Mouse (Mus musculus) gastrocnemius, postnatal 25 days (tissue): ENCODE measurements around the gene Parp14. TPM values are rescaled to one million over a fixed set of nuclear protein-coding genes. Genes with fewer than 3 reads are reported as not detected.
"Not testable (repeated sequence)": the region's sequence is repeated elsewhere in the genome, so short reads cannot be mapped to it uniquely, and the experiment has no call there.

Experiments used
- DNase-seq: peaks from one replicate; pipeline ENCODE4 v3.0.0; 2022
- long read RNA-seq, 2 experiments: library from polyadenylated mRNA; stranded (forward); transcript quantifications; one replicate each; pipeline ENCODE4 v2.0.0; 2021
- total RNA-seq, 2 experiments: library from RNA; stranded (reverse); gene quantifications; 1 replicate in 1 of 2; 2 replicates in 1 of 2; pipeline ENCODE4 v1.2.3; 2021

Parp14 gene
- total RNA-seq = 1 to 10 TPM; 3.2 to 3.3 TPM
- long read RNA-seq, experiment 1, partial matches to known transcripts = 0 of 2 reads
- long read RNA-seq, experiment 1, other reads (novel, unspliced or antisense) = 2 of 2 reads
- long read RNA-seq, experiment 2, partial matches to known transcripts = 2 of 4 reads
- long read RNA-seq, experiment 2, other reads (novel, unspliced or antisense) = 2 of 4 reads

DNA sequence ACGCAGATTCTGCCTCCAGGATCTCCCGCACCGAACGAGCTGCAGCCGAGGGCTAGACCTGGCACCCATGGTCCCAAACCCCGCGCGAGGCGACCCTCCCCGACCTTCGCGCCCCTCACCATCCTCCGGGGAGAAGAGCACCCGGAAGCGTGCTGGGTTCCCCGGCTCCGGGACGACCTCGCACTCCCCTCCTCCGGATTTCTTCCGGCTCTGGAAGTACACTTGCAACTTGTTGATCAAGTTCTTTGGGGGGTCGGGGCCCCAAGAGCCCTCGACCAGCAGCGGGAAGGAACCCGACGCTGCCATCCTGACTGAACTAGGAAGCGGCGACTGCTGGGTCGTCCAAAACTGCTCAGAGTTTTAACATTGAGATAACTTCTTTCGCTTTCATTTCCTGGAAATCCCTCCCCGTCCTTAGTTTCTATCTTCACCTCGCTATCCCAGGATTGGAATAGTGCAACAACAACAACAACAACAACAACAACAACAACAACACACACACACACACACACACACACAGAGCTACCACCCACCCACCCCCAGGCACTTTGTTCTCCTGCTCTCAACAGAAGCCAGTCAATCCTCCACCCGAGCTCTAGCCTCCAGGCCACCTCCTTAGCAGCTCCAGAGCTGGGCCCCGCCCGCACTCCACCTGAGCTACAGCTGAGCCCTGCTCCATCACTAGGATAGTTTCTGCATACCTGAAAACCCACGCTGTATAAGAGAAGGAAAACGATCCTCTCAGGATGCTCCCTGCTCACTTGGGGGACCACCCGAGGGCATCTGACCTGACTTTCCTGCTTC is at the start of gene Parp14:
Gene Parp14 (minus strand): TSS at position 497 of the 804 bp plus-strand sequence.
- DNase-seq = no peak

DNA sequence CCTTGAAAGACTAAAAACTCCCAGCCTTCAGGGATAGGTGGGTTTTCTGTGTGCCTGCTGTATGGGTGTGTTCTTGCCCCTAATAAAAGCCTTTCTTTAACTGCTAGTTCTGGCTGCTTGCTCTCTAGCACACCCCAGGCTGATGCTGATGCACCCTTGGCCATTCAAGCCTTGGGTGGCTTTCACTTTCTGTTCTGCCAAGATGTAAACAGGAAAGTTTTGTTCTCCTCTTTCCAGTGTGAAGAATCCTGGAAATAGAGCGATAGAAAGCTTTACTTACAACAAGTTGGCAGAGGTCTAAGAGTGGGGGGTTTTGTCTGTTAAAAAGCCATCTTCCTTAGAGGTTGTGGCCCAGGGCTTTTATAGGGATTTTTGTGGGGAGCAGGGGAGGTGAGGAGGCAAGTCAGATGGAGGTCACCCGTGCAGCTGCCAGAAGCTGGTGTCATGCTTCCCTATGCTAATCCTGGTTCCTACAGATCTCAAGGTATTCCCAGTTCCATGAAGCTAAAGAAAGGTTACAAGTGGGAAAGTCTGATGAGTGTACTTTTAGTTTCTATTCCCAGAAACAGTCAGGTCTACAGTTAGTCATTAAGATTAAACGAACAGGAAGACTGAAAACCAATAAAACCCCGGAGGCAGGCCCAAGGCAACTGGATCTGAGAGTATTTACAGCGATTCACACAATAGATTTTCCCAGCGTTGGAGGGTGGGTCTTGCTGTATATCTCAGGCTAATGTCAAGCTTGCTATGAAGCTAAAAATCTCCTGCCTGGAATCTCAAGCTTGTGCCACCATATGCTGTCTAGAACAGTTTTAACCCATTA is 47.6 kb upstream of the Parp14 start:
- no peak for DNase-seq

DNA sequence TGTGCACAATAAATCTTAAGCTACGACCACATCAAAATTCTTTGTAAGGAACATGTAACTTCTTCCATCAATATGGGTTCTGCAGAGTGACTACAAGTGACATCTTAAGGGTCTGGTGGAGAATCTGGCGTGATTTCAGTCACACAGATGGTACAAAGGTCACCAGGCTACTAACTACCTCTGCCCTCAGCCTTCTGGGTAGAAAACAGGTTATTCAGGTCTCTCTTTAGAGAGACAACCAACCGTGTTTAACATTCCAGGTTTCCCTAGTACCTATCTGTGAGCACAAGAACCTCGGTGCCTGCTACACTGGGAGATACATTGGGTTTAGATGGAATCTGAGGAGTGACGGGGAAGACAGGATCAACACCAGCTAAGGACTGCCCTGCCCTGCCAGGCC is 43.0 kb upstream of the Parp14 start:
- no peak for DNase-seq

DNA sequence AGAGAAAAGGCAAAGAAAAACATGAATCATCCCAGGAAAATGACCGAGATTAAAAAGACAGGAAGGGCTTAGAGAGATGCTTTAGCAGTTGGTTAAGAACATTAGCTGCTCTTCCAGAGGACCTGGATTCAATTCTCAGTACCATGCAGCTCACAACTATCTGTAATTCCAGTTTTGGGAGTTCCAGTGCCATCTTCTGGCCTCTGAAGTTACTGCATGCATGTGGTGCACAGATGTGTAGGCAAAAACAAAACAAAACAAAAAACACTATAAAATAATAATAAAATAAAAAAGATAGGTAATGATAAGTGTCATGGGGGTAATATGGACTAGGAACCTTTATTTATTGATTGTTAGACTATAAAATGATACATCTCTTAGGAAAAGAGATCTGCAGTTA is 42.2 kb upstream of the Parp14 start:
- DNase-seq = no peak

DNA sequence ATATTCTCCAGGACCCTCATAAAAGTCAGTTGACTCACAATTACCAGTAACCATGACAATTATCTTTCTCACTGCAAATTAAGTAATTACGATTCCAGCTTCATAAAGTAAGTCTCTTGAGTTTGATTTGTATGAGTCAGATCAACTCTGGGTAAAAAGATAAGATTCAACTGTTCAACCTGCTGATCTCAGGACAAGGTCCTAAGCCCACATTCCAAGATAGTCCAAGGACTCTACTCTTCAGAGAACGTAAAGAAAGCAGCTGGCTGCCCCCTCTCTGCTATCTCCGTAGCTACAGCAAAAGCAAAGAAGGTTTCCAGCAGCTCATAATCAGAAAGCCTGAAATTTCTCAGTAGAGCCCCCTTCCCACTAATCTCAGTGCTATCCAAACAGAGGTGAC is 40.1 kb upstream of the Parp14 start:
- DNase-seq = no peak

DNA sequence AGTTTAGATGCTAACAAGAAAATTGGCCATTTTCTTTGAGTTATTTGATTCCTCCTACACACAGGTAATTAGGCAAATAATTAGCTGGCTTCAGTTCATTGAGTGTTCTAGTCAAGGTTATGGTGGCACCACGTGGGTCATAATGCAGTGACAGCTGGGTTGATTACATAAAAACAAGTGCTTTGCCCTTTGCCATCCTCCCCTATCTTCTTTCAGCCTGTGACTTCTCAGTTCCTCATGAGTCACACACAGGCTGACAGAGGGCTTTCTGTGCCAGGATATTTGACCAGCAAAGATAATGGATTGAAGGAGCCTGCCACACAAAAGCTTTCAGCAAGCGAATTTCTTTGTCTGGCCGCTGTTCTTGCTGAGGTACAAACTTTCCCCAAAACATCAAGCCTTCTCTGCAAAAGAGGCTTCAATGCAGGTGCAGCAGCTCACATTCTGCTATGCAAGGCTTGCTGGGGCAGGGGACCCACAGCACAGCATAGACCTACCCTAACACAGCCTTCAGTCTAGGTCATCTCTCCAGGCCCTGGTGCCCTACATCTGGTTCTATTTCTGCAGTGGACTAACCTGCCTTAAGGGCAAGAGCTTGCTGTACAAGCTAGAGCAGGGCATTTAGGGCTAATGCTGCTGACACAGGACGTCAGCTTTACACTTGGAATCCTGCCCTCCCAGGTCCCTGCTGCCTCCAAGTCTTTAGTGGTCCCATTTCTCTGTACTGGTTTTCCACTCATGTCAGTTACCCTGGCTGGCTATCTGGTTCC is 36.3 kb upstream of the Parp14 start:
- DNase-seq = peak; percentile 16

DNA sequence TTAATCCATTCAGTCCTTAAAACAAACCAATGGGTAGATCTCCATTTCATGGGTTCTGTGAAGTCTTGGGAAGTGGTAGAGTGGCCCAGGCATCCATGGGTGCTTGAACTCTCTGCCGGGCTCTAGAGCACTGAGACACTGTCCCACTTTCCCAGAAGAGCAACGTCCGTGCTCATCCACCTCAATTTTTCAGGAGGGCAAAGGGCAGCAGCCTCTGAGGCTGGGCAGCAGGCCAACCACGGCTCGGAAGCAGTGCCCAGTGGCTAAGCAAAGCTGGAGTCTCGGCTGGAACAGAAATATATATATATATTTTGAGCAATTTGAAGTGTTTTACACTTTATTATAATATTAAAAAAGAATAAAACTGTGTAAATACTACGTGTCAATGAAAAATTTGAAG is 35.5 kb upstream of the Parp14 start:
- no peak for DNase-seq

DNA sequence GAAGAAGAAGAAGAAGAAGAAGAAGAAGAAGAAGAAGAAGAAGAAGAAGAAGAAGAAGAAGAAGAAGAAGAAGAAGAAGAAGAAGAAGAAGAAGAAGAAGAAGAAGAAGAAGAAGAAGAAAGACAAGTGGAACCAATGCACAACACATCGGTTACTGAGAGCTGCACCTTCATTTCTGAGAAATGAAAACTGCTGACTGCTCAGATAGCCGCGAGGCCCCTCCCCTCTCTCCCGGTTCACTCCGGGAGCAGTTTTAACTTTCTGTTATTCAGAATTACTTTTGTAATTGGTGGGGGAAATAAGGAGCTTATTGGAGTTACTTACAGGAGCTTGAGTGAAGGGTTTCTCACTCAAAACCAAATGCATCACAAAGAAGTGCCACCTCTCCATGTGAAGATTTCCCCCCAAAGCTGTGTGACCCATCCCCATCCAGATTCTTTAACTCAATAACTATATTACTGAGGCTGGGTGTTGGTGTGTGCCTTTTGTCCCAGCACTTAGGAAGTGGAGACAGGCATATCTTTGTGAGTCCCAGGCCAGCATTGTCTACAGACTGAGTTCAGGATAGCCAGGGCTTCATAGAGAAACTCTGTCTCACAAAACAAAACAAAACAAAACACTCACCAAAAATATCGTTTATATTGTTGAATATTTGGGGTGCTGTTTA is 34.6 kb upstream of the Parp14 start:
- DNase-seq = no peak

DNA sequence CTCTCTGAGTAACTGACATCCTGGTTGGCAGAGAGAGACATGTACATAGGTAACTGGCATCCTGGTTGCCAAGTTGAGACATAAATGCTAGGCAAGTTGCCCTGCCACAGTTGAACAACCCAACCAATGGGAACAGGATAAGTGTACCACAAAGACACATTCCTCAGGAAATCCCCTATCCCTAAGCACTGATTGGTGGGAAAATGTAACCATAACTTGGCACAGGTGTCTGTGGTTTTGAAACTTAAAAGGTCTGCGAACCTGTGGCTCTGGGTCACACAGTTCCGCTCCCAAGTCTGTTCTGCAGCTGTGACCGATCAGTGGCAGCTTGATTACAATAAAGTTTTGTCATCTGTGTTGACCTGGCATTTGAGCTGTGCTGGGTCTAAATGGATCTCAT is 34.0 kb upstream of the Parp14 start:
- no peak for DNase-seq

DNA sequence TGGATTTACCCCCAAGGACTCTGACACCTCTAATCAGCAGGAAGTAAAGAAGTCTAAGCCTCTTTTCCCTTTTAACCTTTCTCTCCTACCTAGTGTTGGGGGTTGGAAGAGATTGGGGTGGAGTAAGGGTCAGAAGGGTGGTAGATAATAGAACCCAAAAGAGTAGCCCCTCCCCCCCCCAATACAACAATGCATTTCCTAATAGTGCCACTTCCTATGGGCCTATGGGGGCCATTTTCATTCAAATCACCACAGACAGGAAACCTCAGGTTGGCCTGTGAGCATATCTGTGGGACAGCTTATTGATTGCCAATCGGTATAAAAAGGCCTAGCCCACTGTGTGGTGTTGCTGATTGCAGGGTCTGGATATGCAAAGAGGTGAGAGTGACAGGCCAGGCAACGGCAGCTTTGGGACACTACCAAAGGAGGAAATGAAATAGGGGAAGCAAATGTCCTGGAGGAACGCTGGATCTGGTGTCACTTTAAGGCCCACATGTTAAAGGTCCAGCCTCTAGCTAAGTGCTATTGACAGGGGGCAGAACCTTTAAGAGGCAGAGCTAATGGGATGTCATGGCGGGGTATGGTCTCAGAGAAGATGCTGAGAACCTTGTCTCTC is 32.9 kb upstream of the Parp14 start:
- DNase-seq = no peak

DNA sequence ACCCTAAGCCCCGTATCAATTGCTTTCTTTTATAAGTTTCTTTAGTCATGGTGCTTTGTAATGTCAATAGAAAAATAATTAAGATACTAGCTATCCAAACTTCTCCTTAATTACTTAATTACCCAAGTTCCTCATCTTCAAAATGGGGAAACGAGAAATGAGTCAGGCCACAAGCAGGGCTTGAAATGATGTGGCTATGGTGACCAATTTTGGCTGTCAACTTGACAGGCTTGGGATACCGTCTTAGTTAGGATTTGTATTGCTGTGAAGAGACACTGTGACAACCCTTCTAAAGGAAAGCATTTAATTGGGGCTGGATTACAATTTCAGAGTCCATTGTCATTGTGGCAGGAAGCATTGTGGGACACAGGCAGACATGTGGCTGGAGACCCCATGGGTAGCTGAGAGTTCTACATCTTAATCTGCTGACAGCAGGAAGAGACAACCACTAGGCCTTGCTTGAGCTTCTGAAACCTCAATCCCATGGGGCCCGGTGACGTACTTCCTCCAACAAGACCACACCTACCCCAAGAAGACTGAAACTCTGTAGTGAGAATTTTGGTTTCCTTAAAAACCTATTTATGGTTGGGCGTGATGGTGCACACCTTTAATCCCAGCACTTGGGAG is 31.8 kb upstream of the Parp14 start:
- DNase-seq = no peak

DNA sequence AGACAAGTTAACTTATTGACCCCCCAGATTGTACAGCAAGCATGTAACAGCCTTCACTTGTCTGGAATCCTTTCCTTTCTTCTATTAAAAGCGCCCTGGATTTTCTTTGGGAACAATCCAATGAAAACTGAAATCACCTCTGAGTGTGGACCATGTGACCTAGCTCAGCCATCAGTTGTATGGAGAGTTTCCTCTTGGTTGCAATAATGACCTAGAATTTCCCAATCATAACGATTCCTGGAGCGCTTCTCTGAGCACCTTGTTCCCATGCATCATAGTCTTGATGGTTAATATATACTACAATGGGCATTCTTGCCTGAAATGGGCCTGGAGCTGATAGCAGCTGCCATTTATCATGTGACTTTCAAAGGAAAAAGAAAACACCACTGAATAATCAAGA is 29.2 kb upstream of the Parp14 start:
- no peak for DNase-seq

DNA sequence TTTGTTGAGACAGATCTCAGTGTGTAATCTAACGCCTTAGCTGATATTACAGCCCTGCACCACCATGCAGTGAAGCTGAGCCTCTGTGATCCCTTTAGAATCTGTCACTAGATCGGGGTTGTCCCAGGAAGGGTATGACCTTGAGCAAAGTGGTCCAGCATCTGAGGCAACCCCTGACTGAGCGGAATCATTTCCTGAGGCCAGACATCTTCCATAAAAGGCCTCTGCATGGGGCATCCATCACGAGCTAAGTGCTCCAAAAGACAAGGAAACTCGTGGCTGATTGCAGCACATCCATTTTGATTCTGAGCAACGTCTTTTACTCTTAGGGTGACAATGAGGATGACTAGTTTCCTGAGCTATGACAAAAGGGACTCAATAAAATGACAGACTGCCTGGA is 23.7 kb upstream of the Parp14 start:
- DNase-seq = no peak

DNA sequence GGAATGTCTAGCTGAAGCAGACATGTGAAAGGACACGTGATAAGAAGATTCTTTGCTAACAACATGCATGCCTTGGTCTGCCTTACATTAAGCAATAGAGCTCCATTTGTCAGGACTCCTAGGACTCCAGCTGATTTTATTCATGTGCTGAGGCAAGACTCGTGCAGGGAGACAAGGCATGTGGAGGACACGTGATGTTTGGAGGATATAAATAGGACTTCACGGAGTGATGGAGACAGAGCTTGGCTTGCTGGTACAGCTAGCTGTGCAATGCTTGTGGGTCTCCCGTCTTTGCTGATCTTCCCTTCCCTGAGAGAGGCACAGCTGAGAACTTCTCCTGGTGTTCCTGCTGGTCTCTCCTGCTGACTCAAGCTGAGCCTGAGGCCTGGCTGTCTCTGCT is 20.3 kb upstream of the Parp14 start:
- not testable (repeated sequence) for DNase-seq

DNA sequence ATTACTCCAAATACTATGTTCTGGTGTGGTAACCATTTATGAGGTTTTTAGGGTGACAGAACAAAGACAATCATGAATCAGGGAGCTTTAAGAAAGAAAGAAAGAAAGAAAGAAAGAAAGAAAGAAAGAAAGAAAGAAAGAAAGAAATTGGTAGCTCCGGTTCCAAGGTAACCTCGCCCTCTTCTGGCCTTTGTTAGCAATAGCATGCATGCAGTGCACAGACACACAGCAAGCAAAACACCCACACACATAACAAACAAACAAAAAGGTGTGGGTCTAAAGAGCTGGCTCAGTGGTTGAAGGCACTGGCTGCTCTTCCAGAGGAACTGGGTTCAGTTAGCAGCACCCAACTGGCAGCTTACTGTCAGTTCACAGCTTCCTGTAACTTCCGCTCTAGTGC is 19.3 kb upstream of the Parp14 start:
- no peak for DNase-seq

DNA sequence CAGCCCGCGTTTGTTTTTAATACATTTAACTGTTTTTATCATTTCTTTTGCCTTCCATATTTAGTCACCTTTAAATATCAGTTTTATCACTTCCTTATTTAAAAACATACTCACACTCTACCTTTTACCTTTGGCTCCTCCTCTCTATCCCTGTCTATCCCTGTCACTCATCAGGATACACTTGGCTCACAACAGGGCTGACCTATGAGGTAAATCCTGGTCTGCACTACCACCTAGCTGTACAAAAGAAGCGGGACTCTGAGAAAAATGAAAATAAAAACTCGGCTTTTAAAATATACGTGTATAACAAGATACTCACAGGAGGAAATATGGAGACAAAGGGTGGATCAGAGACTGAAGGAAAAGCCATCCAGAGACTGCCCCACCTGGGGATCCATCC is 17.6 kb upstream of the Parp14 start:
- DNase-seq = no peak

DNA sequence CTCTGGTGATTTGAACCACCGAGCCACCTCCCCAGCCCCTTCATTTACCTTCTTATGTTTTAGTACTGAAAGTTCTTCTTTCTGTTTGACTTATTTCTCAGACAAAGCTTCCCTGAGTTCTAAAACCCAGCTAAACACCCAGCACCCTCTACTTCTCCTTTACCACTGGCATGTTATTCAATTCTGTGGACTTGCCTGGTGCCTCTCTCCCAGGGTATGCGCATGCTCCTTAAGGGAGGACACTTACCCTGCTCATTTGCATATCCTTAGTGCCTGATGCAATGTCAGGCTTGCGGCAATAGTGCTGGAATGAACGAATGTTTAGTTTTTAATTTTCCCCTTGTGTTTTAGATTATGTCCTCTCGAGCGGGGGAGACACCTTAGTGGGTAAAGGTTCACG is 16.8 kb upstream of the Parp14 start:
- no peak for DNase-seq

DNA sequence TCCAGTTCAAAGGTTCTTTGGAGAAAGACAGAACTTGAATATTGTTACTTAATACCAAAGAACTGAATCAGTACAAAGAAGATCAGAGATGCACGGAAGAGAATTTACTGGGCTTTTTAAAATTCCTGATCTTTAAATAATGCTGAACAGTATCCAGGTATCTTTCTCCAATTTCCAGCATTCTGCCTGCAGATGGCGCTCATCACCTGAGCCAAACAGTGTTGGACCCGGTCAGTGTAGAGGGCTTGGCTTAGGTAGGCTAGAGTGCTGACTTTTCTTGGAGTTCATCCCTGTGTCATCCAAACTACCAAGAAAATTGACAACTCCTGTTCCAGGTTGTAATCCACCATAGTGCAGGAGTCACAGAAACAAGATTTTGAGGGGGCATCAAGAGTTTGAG is 3.1 kb upstream of the Parp14 start:
- peak; percentile 23 for DNase-seq

DNA sequence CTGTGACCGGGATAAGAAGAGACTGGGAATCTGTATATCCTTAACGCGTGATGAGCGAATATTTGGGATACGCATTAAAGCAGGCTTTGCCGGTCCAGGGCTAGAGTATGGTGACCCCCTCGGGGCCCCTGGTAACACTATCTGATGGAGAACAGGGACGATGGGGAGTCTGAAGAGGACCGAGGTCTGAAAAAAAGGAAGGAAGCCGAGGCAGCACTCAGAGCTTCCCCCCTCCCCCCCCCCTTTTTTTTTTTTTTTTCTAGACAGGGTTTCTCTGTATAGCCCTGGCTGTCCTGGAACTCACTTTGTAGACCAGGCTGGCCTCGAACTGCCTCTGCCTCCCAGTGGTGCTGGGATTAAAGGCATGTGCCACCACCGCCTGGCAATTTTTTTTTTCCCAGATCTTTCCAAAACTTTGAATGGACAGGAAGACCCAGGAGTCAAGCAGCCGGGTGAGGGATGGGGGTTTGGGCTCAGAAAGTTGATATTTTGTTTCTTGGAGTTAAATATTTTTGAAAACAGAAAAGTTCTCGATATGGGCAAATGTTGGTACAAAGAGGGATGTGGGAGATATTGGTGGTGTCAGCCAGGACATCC is 1.2 kb upstream of the Parp14 start:
- DNase-seq = no peak

DNA sequence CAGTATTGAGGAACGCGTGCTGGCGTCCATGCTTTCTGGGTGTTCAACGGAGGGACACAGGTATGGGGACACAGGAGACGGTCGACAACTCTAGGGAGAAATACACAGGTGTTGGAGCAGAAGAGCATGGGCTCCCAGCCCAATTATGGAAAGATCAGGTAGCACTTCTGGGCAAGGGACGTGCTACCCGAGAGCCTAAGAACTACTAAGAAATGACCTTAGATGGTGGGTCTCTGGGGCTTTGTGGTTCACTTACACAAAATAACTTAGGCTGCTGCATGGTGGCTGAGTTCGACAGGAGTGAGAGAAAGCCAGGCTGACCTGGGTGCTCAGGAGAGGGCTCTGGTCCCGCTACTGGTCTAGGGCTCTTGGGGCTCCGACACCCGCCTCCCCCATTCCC is 554 bp upstream of the Parp14 start:
- no peak for DNase-seq
